Mouse (Mus musculus) thymus, adult 2 months (tissue): ENCODE measurements around the gene Gm5460.

Experiments used
- CTCF ChIP-seq: fragments of 200-500 bp; IDR thresholded peaks from 2 replicates; pipeline ENCODE4 v1.5.1; 2012; ENCODE audit warnings: mild to moderate bottlenecking, control low read depth, low read length, moderate library complexity, borderline replicate concordance; ENCODE audit not compliant: control insufficient read depth, poor library complexity, insufficient read depth; ENCODE audit errors: extremely low read depth
- POLR2A ChIP-seq: fragments of 200-500 bp; IDR thresholded peaks from 2 replicates; pipeline ENCODE4 v1.6.1; 2012; ENCODE audit warnings: mild to moderate bottlenecking, low read length, control low read depth, moderate library complexity; ENCODE audit not compliant: control insufficient read depth, poor library complexity, insufficient read depth; ENCODE audit errors: extremely low read depth

DNA sequence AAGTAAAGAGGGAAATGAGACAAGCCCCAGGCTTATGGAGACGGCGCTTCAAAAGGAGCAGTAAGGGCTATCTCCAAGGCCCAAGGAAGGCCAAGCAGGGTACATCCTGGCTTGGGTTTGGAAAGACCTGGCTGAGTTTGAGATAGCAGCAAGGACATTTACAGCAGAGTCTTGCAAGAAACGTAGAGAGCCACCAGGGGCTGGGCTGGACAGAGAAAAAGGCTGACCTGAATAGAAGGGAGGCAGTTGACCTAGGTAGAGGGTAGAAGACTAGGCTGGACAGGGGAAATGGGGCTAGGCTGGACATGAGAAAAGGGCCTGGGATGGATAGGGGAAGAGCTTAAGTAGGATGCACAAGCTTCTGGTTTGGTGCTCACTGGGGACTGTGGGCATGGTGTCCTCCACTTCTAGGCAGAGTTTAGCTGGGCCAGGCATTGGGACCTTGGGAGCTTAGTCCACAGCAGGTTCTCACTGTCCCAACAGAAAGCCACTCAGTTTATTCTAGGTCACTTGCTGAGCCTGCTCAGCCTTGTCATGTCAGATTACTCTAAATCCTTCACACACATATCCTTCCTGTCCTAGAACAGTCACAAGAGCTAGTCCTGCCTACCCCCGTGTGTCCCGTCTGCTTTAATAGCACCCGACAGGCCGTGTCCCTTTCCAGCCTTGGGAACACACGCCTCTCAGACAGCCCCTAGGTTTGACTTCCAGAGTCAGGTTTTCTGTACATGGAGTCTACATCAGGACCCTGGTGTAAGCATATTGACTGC is 17.5 kb downstream of the Gm5460 start:
- TF ChIP-seq CTCF = no peak
- no peak for TF ChIP-seq POLR2A
